Mouse (Mus musculus): ENCODE results near the gene Prkag2. TPM values are rescaled to one million over a fixed set of nuclear protein-coding genes. Genes with fewer than 3 reads are reported as not detected.
A peak's percentile ranks its signal among the peaks of the same experiment; 100 is the strongest.
"Not testable (repeated sequence)": the region's sequence is repeated elsewhere in the genome, so short reads cannot be mapped to it uniquely, and the experiment has no call there.

Prkag2 gene
- total RNA-seq, 2 experiments from 2014 or later: 162 to 172 TPM

- intact Hi-C loops (cut with DNase I): no loop called here
- no peak for DNase-seq
These were observed 210.6 kb downstream of the Prkag2 start for GRCm38 (mm10) chr5:24889860-24890259.

- intact Hi-C loops (cut with DNase I): no loop called here
- DNase-seq: no peak
These were observed 211.4 kb downstream of the Prkag2 start for GRCm38 (mm10) chr5:24888874-24889591.

GRCm38 (mm10) chr5:24887271-24887670 lies 213.2 kb downstream of the Prkag2 start:
- intact Hi-C loops (cut with DNase I): no loop called here
- DNase-seq: no peak

- no peak for DNase-seq
- intact Hi-C loops (cut with DNase I): no loop called here
These were observed 221.7 kb downstream of the Prkag2 start for GRCm38 (mm10) chr5:24878713-24879112.

- intact Hi-C loops (cut with DNase I): no loop called here
- peak; percentile 11 for DNase-seq
These were observed 222.4 kb downstream of the Prkag2 start for GRCm38 (mm10) chr5:24877836-24878624.

- intact Hi-C loops (cut with DNase I): no loop called here
- DNase-seq: no peak
These were observed 223.8 kb downstream of the Prkag2 start for GRCm38 (mm10) chr5:24876653-24877052.

- peak; percentile 86 for DNase-seq
- intact Hi-C loops (cut with DNase I): no loop called here
These were observed 226.3 kb downstream of the Prkag2 start for GRCm38 (mm10) chr5:24874111-24874510.

GRCm38 (mm10) chr5:24873221-24873620 lies 227.2 kb downstream of the Prkag2 start:
- intact Hi-C loops (cut with DNase I): no loop called here
- DNase-seq: no peak

GRCm38 (mm10) chr5:24871276-24871675 lies 229.2 kb downstream of the Prkag2 start:
- DNase-seq: no peak
- intact Hi-C loops (cut with DNase I): no loop called here

GRCm38 (mm10) chr5:24869796-24870289 lies 230.6 kb downstream of the Prkag2 start:
- intact Hi-C loops (cut with DNase I): no loop called here
- DNase-seq: no peak

GRCm38 (mm10) chr5:24863804-24864203 lies 236.6 kb downstream of the Prkag2 start:
- no peak for DNase-seq
- intact Hi-C loops (cut with DNase I): no loop called here

GRCm38 (mm10) chr5:24861449-24861930 lies 239.0 kb downstream of the Prkag2 start:
- no peak for DNase-seq
- intact Hi-C loops (cut with DNase I): no loop called here

- intact Hi-C loops (cut with DNase I): no loop called here
- peak; percentile 77 for DNase-seq
These were observed 239.6 kb downstream of the Prkag2 start for GRCm38 (mm10) chr5:24860635-24861448.

- DNase-seq: no peak
- intact Hi-C loops (cut with DNase I): no loop called here
These were observed 240.5 kb downstream of the Prkag2 start for GRCm38 (mm10) chr5:24859771-24860540.

- no peak for DNase-seq
- intact Hi-C loops (cut with DNase I): no loop called here
These were observed 245.4 kb downstream of the Prkag2 start for GRCm38 (mm10) chr5:24854827-24855600.

- intact Hi-C loops (cut with DNase I): no loop called here
- no peak for DNase-seq
These were observed 246.2 kb downstream of the Prkag2 start for GRCm38 (mm10) chr5:24854256-24854655.

GRCm38 (mm10) chr5:24848261-24848660 lies 252.2 kb downstream of the Prkag2 start:
- DNase-seq; intact Hi-C loops (cut with DNase I): not testable (repeated sequence)

- no peak for DNase-seq
- intact Hi-C loops (cut with DNase I): no loop called here
These were observed 256.6 kb downstream of the Prkag2 start for GRCm38 (mm10) chr5:24843841-24844240.

GRCm38 (mm10) chr5:24843103-24843475 lies 257.4 kb downstream of the Prkag2 start:
- intact Hi-C loops (cut with DNase I): no loop called here
- no peak for DNase-seq
